Mouse (Mus musculus) cerebellum, adult 18-20 months (tissue): ENCODE measurements around the gene Gnao1.
A peak's percentile ranks its signal among the peaks of the same experiment; 100 is the strongest.

Experiments used
- DNase-seq, 2 experiments: peaks; one replicate each; pipeline ENCODE4 v3.0.0; 2021

Gene Gnao1

GRCm38 (mm10) chr8:93845186-93845585 lies 35.4 kb downstream of the Gnao1 start:
- peak; percentile 76 to 88 for DNase-seq

GRCm38 (mm10) chr8:93852087-93852645 lies 42.4 kb downstream of the Gnao1 start:
- DNase-seq, result no peak

GRCm38 (mm10) chr8:93852851-93853461 lies 43.2 kb downstream of the Gnao1 start:
- DNase-seq, result no peak

- DNase-seq, result no peak
Observed at GRCm38 (mm10) chr8:93854676-93855075, 44.9 kb downstream of the Gnao1 start.

- DNase-seq, result no peak
Observed at GRCm38 (mm10) chr8:93855272-93855671, 45.5 kb downstream of the Gnao1 start.

GRCm38 (mm10) chr8:93857144-93857543 lies 47.4 kb downstream of the Gnao1 start:
- DNase-seq, result no peak

GRCm38 (mm10) chr8:93858286-93858685 lies 48.5 kb downstream of the Gnao1 start:
- no peak for DNase-seq

GRCm38 (mm10) chr8:93860020-93860419 lies 50.3 kb downstream of the Gnao1 start:
- no peak for DNase-seq

GRCm38 (mm10) chr8:93864064-93864463 lies 54.3 kb downstream of the Gnao1 start:
- no peak for DNase-seq

GRCm38 (mm10) chr8:93866271-93866670 lies 56.5 kb downstream of the Gnao1 start:
- DNase-seq, result no peak

GRCm38 (mm10) chr8:93868486-93869221 lies 58.9 kb downstream of the Gnao1 start:
- no peak for DNase-seq

GRCm38 (mm10) chr8:93871275-93871674 lies 61.5 kb downstream of the Gnao1 start:
- no peak for DNase-seq

GRCm38 (mm10) chr8:93878396-93878795 lies 68.6 kb downstream of the Gnao1 start:
- no peak for DNase-seq

GRCm38 (mm10) chr8:93879966-93880365 lies 70.2 kb downstream of the Gnao1 start:
- DNase-seq, result peak; percentile 60 to 65

GRCm38 (mm10) chr8:93881381-93881780 lies 71.6 kb downstream of the Gnao1 start:
- DNase-seq, result no peak

GRCm38 (mm10) chr8:93883241-93883640 lies 73.5 kb downstream of the Gnao1 start:
- DNase-seq, result peak; percentile 51 to 53

GRCm38 (mm10) chr8:93883771-93884170 lies 74.0 kb downstream of the Gnao1 start:
- no peak for DNase-seq

GRCm38 (mm10) chr8:93884316-93884715 lies 74.5 kb downstream of the Gnao1 start:
- no peak for DNase-seq

GRCm38 (mm10) chr8:93886181-93886580 lies 76.4 kb downstream of the Gnao1 start:
- no peak for DNase-seq

- no peak for DNase-seq
Observed at GRCm38 (mm10) chr8:93888150-93888676, 78.4 kb downstream of the Gnao1 start.

GRCm38 (mm10) chr8:93888702-93889480 lies 79.1 kb downstream of the Gnao1 start:
- no peak for DNase-seq

GRCm38 (mm10) chr8:93893556-93893955 lies 83.8 kb downstream of the Gnao1 start:
- DNase-seq, result peak in 1 of 2 experiments; percentile 28
